Mouse (Mus musculus): ENCODE results near the gene Agbl4. TPM values are rescaled to one million over a fixed set of nuclear protein-coding genes. Genes with fewer than 3 reads are reported as not detected.

Gene Agbl4
- total and polyA plus RNA-seq, 3 experiments: not detected

DNA sequence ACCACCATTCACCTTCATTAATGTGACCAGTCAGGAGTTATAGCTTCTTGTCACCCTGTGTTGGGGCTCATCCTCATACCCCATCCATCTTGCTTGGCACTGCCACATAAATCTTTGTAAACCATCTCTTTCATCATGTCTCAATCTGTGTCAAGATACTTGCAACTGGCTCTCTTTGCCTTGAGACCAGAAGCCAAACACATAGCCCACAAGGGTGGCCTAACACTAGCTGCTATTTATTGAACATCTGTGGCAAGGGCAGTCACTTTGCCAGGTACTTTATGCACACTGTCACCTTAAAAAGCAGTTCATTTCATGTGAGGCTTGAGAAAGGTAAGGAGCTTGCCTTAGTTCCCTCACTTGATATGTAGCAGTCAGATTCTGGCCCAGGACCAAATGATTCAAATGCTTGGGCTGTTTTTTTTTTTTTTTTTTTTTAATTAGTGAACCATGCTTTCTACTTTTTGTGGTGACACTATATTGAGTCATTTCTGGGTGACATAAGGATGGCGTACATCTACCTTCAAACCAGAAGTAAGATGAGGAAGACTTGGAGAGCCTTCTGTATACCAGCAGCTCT lies 1027.0 kb downstream of the Agbl4 start:
- no peaks in the 10 kb centered on the region for H3K79me2 ChIP-seq (ENCODE audit: control insufficient read depth, insufficient read depth, low read length, poor library complexity)
- no peak for DNase-seq (ENCODE audit: low read depth, low spot score)
- H3K27me3 ChIP-seq (ENCODE audit: control insufficient read depth in 1 of 2, insufficient read depth in 2 of 2, low read length in 2 of 2): no peaks in the 10 kb centered on the region
- H3K36me3 ChIP-seq (ENCODE audit: control insufficient read depth in 1 of 2, insufficient read depth in 2 of 2, low read length in 2 of 2): no peaks in the 10 kb centered on the region
- no peak overlapping the region for H3K9ac ChIP-seq (ENCODE audit: control insufficient read depth, low read depth, low read length, poor library complexity, severe bottlenecking)
- H3K4me3 ChIP-seq (ENCODE audit: control insufficient read depth in 1 of 2, insufficient read depth in 1 of 2, low read depth in 2 of 2, low read length in 2 of 2): no peak overlapping the region
- H3K4me1 ChIP-seq (ENCODE audit: control insufficient read depth in 1 of 2, insufficient read depth in 2 of 2, low read length in 2 of 2): no peaks in the 10 kb centered on the region
- no peak for TF ChIP-seq MXI1 (IDR thresholded peaks at IDR 0.05; ENCODE audit: low read depth, low read length)
- TF ChIP-seq ZNF384 (IDR thresholded peaks at IDR 0.05; ENCODE audit: low read depth, low read length): no peak
- no peak for TF ChIP-seq SMC3 (IDR thresholded peaks at IDR 0.05; ENCODE audit: low read depth, low read length)
- TF ChIP-seq BHLHE40 (IDR thresholded peaks at IDR 0.05; ENCODE audit: borderline replicate concordance, low read depth, low read length): no peak
- TF ChIP-seq TBP (IDR thresholded peaks at IDR 0.05; ENCODE audit: low read depth, low read length): no peak
- TF ChIP-seq MAZ (IDR thresholded peaks at IDR 0.05; ENCODE audit: low read depth, low read length): no peak
- TF ChIP-seq GATA1 (IDR thresholded peaks at IDR 0.05; ENCODE audit: low read depth, low read length): no peak
- TF ChIP-seq USF1 (IDR thresholded peaks at IDR 0.05; ENCODE audit: low read depth, low read length): no peak
- no peak for TF ChIP-seq MYC (IDR thresholded peaks at IDR 0.05; ENCODE audit: low read depth, low read length)
- no peak for TF ChIP-seq ZKSCAN1 (IDR thresholded peaks at IDR 0.05; ENCODE audit: low read depth, low read length)
- H3K9me3 ChIP-seq (replicated peaks; ENCODE audit: insufficient read depth, low read length): no peaks in the 10 kb centered on the region
- no peak overlapping the region for H3K27ac ChIP-seq (ENCODE audit: control insufficient read depth, low read depth, low read length)

GRCm38 (mm10) chr4:111425170-111425569 lies 1027.7 kb downstream of the Agbl4 start:
- no peak overlapping the region for H3K4me3 ChIP-seq (ENCODE audit: control insufficient read depth in 1 of 2, insufficient read depth in 1 of 2, low read depth in 2 of 2, low read length in 2 of 2)
- H3K27me3 ChIP-seq (ENCODE audit: control insufficient read depth in 1 of 2, insufficient read depth in 2 of 2, low read length in 2 of 2): no peaks in the 10 kb centered on the region
- no peak overlapping the region for H3K9ac ChIP-seq (ENCODE audit: control insufficient read depth, low read depth, low read length, poor library complexity, severe bottlenecking)
- TF ChIP-seq USF1 (IDR thresholded peaks at IDR 0.05; ENCODE audit: low read depth, low read length) (no peak), USF2 (IDR thresholded peaks at IDR 0.05; ENCODE audit: borderline replicate concordance in 1 of 2, insufficient read depth in 1 of 2, low read depth in 1 of 2, low read length in 2 of 2) (no peak), CHD1 (IDR thresholded peaks at IDR 0.05; ENCODE audit: low read depth, low read length) (no peak)
- H3K36me3 ChIP-seq (ENCODE audit: control insufficient read depth in 1 of 2, insufficient read depth in 2 of 2, low read length in 2 of 2): no peaks in the 10 kb centered on the region
- no peak overlapping the region for H3K27ac ChIP-seq (ENCODE audit: control insufficient read depth, low read depth, low read length)
- no peaks in the 10 kb centered on the region for H3K9me3 ChIP-seq (replicated peaks; ENCODE audit: insufficient read depth, low read length)
- H3K79me2 ChIP-seq (ENCODE audit: control insufficient read depth, insufficient read depth, low read length, poor library complexity): no peaks in the 10 kb centered on the region
- no peaks in the 10 kb centered on the region for H3K4me1 ChIP-seq (ENCODE audit: control insufficient read depth in 1 of 2, insufficient read depth in 2 of 2, low read length in 2 of 2)
- DNase-seq (ENCODE audit: low read depth, low spot score): no peak

- H3K27me3 ChIP-seq (ENCODE audit: control insufficient read depth in 1 of 2, insufficient read depth in 2 of 2, low read length in 2 of 2): no peaks in the 10 kb centered on the region
- no peaks in the 10 kb centered on the region for H3K9me3 ChIP-seq (replicated peaks; ENCODE audit: insufficient read depth, low read length)
- no peak overlapping the region for H3K27ac ChIP-seq (ENCODE audit: control insufficient read depth, low read depth, low read length)
- H3K36me3 ChIP-seq (ENCODE audit: control insufficient read depth in 1 of 2, insufficient read depth in 2 of 2, low read length in 2 of 2): no peaks in the 10 kb centered on the region
- no peaks in the 10 kb centered on the region for H3K4me1 ChIP-seq (ENCODE audit: control insufficient read depth in 1 of 2, insufficient read depth in 2 of 2, low read length in 2 of 2)
- TF ChIP-seq ZC3H11A (IDR thresholded peaks at IDR 0.05; ENCODE audit: low read depth, low read length) (no peak), CHD2 (IDR thresholded peaks at IDR 0.05; ENCODE audit: low read length) (no peak), ZMIZ1 (IDR thresholded peaks at IDR 0.05; ENCODE audit: low read depth, low read length) (no peak), GATA1 (IDR thresholded peaks at IDR 0.05; ENCODE audit: low read depth, low read length) (no peak), ZKSCAN1 (IDR thresholded peaks at IDR 0.05; ENCODE audit: low read depth, low read length) (no peak), TCF12 (IDR thresholded peaks at IDR 0.05; ENCODE audit: low read depth, low read length) (no peak), EP300 (IDR thresholded peaks at IDR 0.05; ENCODE audit: low read depth in 1 of 2, low read length in 2 of 2) (no peak), MAFK (IDR thresholded peaks at IDR 0.05; ENCODE audit: borderline replicate concordance, low read depth, low read length) (no peak), POLR2AphosphoS5 (IDR thresholded peaks at IDR 0.05; ENCODE audit: borderline replicate concordance, low read depth, low read length) (no peak), MEF2A (IDR thresholded peaks at IDR 0.05; ENCODE audit: extremely low read depth, insufficient replicate concordance, low read depth, low read length, poor library complexity, severe bottlenecking) (no peak)
- DNase-seq (ENCODE audit: low read depth, low spot score): no peak
- no peak overlapping the region for H3K9ac ChIP-seq (ENCODE audit: control insufficient read depth, low read depth, low read length, poor library complexity, severe bottlenecking)
- no peaks in the 10 kb centered on the region for H3K79me2 ChIP-seq (ENCODE audit: control insufficient read depth, insufficient read depth, low read length, poor library complexity)
- H3K4me3 ChIP-seq (ENCODE audit: control insufficient read depth in 1 of 2, insufficient read depth in 1 of 2, low read depth in 2 of 2, low read length in 2 of 2): no peak overlapping the region
Observed at GRCm38 (mm10) chr4:111431186-111431585, 1033.7 kb downstream of the Agbl4 start.
